Mouse (Mus musculus) layer of hippocampus, adult 2 months (tissue): ENCODE results near the gene Shld2. TPM values are rescaled to one million over a fixed set of nuclear protein-coding genes. Genes with fewer than 3 reads are reported as not detected.
A peak's percentile ranks its signal among the peaks of the same experiment; 100 is the strongest.

Source experiments
- DNase-seq, 2 experiments: peaks; one replicate each; pipeline ENCODE4 v3.0.0; 2022; ENCODE audit warnings: low spot score in 2 of 2
- H3K27ac ChIP-seq: fragments of 200-600 bp; 2 replicates; pipeline ENCODE4 v1.8.1; 2022
- H3K4me3 ChIP-seq: fragments of 200-600 bp; 2 replicates; pipeline ENCODE4 v1.8.1; 2022; ENCODE audit warnings: mild to moderate bottlenecking
- CTCF ChIP-seq: fragments of 200-600 bp; conservative IDR thresholded peaks from 2 replicates; pipeline ENCODE4 v1.8.1; 2022; ENCODE audit warnings: antibody characterized with exemption, mild to moderate bottlenecking, moderate library complexity
- long read RNA-seq, 2 experiments: library from polyadenylated mRNA; stranded (forward); transcript quantifications; one replicate each; pipeline ENCODE4 v2.0.0; 2021; ENCODE audit warnings: borderline mapping rate in 2 of 2
- total RNA-seq, 2 experiments: library from RNA; stranded (reverse); gene quantifications; 2 replicates each; pipeline ENCODE4 v1.2.3; 2021

Shld2 gene
- 10 to 100 TPM; 13.0 to 15.5 TPM for total RNA-seq
- long read RNA-seq, experiment 1, partial matches to known transcripts = 0 of 1 reads
- long read RNA-seq, experiment 1, other reads (novel, unspliced or antisense) = 1 of 1 reads
- long read RNA-seq, experiment 2, partial matches to known transcripts = 0 of 9 reads
- long read RNA-seq, experiment 2, other reads (novel, unspliced or antisense) = 9 of 9 reads

- peak; percentile 91 to 94 for DNase-seq
- peak within 1 kb of the TSS; percentile 96 for H3K27ac ChIP-seq
- no peak for TF ChIP-seq CTCF
- peak within 1 kb of the TSS; percentile 95 for H3K4me3 ChIP-seq
These were observed at the start of gene Shld2, which contains the start of gene Glud1 for GRCm38 (mm10) chr14:34310234-34310965. Gene Shld2 (minus strand): TSS chr14:34310493. Gene Glud1 (plus strand): TSS chr14:34310727.

GRCm38 (mm10) chr14:34359676-34360244 is 49.5 kb upstream of the Shld2 start:
- no peak for TF ChIP-seq CTCF
- H3K4me3 ChIP-seq = no peak overlapping the region
- no peak overlapping the region for H3K27ac ChIP-seq
- no peak for DNase-seq

- peak in 1 of 2 experiments; percentile 25 for DNase-seq
- TF ChIP-seq CTCF = no peak
- Histone ChIP-seq H3K4me3 (no peak overlapping the region), H3K27ac (peak overlapping the region; percentile 23; the same call in 1 of the 2 replicates)
These were observed 47.6 kb upstream of the Shld2 start for GRCm38 (mm10) chr14:34357671-34358455.

- Histone ChIP-seq H3K4me3 (no peak within 1 kb of the TSS), H3K27ac (no peak within 1 kb of the TSS)
- no peak for DNase-seq
- TF ChIP-seq CTCF = no peak
These were observed 45.0 kb upstream of the Shld2 start, which contains the start of gene Fam25c for GRCm38 (mm10) chr14:34355301-34355700. Gene Fam25c (minus strand): TSS chr14:34355433.

GRCm38 (mm10) chr14:34354456-34354855 is 44.2 kb upstream of the Shld2 start:
- TF ChIP-seq CTCF = no peak

GRCm38 (mm10) chr14:34353326-34353725 is 43.0 kb upstream of the Shld2 start:
- Histone ChIP-seq H3K27ac (no peak overlapping the region), H3K4me3 (no peak overlapping the region)
- TF ChIP-seq CTCF = no peak
- no peak for DNase-seq

More at GRCm38 (mm10) chr14:34354456-34354855, 44.2 kb upstream of the Shld2 start:
- no peak overlapping the region for H3K27ac ChIP-seq
- DNase-seq = no peak
- H3K4me3 ChIP-seq = no peak overlapping the region

GRCm38 (mm10) chr14:34352523-34352922 is 42.2 kb upstream of the Shld2 start:
- no peak for TF ChIP-seq CTCF

GRCm38 (mm10) chr14:34351660-34352059 is 41.4 kb upstream of the Shld2 start:
- Histone ChIP-seq H3K27ac (no peak overlapping the region), H3K4me3 (no peak overlapping the region)
- no peak for DNase-seq
- TF ChIP-seq CTCF = no peak

More at GRCm38 (mm10) chr14:34352523-34352922, 42.2 kb upstream of the Shld2 start:
- no peak overlapping the region for H3K4me3 ChIP-seq
- H3K27ac ChIP-seq = no peak overlapping the region
- DNase-seq = no peak

- DNase-seq = no peak
- no peak overlapping the region for H3K4me3 ChIP-seq
- H3K27ac ChIP-seq = no peak overlapping the region
- no peak for TF ChIP-seq CTCF
These were observed 38.7 kb upstream of the Shld2 start for GRCm38 (mm10) chr14:34349007-34349406.

- H3K27ac ChIP-seq = no peak overlapping the region
- TF ChIP-seq CTCF = no peak
- no peak for DNase-seq
These were observed 38.0 kb upstream of the Shld2 start for GRCm38 (mm10) chr14:34348301-34348700.

GRCm38 (mm10) chr14:34347084-34347483 is 36.8 kb upstream of the Shld2 start:
- Histone ChIP-seq H3K27ac (no peak overlapping the region), H3K4me3 (no peak overlapping the region)
- DNase-seq = no peak
- no peak for TF ChIP-seq CTCF

More at GRCm38 (mm10) chr14:34348301-34348700, 38.0 kb upstream of the Shld2 start:
- no peak overlapping the region for H3K4me3 ChIP-seq

GRCm38 (mm10) chr14:34345771-34346566 is 35.7 kb upstream of the Shld2 start:
- Histone ChIP-seq H3K27ac (no peak overlapping the region), H3K4me3 (no peak overlapping the region)
- peak; percentile 48 for TF ChIP-seq CTCF
- DNase-seq = no peak
